Mouse (Mus musculus): ENCODE measurements around the gene Gas2l1.

DNA sequence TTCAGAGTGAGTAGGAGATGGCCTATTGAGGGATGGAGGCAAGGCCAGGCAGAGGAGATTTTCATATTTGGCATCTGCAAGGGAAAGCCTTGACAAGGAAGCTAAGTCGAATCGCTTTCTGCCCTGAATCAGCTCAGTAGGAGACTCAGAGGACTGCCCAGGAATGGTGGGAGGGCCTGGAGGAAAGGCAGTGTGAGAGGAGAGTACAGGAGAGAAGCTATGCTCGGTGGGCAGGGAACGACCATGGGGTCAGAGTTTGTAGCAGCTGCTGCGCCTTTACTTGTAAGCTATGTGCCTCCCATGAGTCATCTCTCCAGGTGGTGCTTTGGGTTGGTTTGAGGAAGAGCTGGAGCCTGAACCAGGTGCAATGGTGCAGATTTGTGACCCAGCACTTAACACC lies 35.7 kb upstream of the Gas2l1 start:
- no peak for TF ChIP-seq ZC3H11A (IDR thresholded peaks at IDR 0.05; ENCODE audit: borderline replicate concordance, low read depth, low read length)
- no peak for TF ChIP-seq ZNF384 (IDR thresholded peaks at IDR 0.05; ENCODE audit: low read depth, low read length)
- TF ChIP-seq CHD2 (IDR thresholded peaks at IDR 0.05; ENCODE audit: low read depth, low read length): no peak

All from ES-E14 (cell line).